Mouse (Mus musculus): ENCODE measurements around the gene Pde6b. TPM values are rescaled to one million over a fixed set of nuclear protein-coding genes. Genes with fewer than 3 reads are reported as not detected.

Pde6b gene
- total RNA-seq, 2 experiments from 2014 or later, result not detected

- TF ChIP-seq CTCF (IDR thresholded peaks at IDR 0.05), result no peak
- no peak for DNase-seq
- Histone ChIP-seq H3K4me3 (no peak overlapping the region), H3K27ac (no peak overlapping the region)
- intact Hi-C loops (cut with DNase I), result no loop called here
Observed at GRCm38 (mm10) chr5:108414711-108415110, 26.5 kb downstream of the Pde6b start.

- no peak overlapping the region for H3K4me3 ChIP-seq
- intact Hi-C loops (cut with DNase I), result no loop called here
- no peak overlapping the region for H3K27ac ChIP-seq
- TF ChIP-seq CTCF (IDR thresholded peaks at IDR 0.05), result no peak
- no peak for DNase-seq
Observed at GRCm38 (mm10) chr5:108422741-108423140, 34.5 kb downstream of the Pde6b start.

GRCm38 (mm10) chr5:108423427-108423826 is 35.2 kb downstream of the Pde6b start:
- Histone ChIP-seq H3K27ac (no peak overlapping the region), H3K4me3 (no peak overlapping the region)
- no peak for TF ChIP-seq CTCF (IDR thresholded peaks at IDR 0.05)
- no peak for DNase-seq
- intact Hi-C loops (cut with DNase I), result no loop called here

GRCm38 (mm10) chr5:108427186-108427585 is 39.0 kb downstream of the Pde6b start:
- intact Hi-C loops (cut with DNase I), result loop anchor here (2.0 to 5.0 kb wide), 5 partner anchors 55 to 300 kb away; no protein-coding TSS in a partner anchor
- H3K4me3 ChIP-seq, result no peak overlapping the region
- DNase-seq, result peak; percentile 55

GRCm38 (mm10) chr5:108431196-108431595 is 43.0 kb downstream of the Pde6b start:
- H3K27ac ChIP-seq, result no peak overlapping the region
- intact Hi-C loops (cut with DNase I), result loop anchor here (5.0 kb wide), 1 partner anchor 236 kb away; the partner anchor contains the start of gene Dgkq
- no peak for TF ChIP-seq CTCF (IDR thresholded peaks at IDR 0.05)
- no peak for DNase-seq
- no peak overlapping the region for H3K4me3 ChIP-seq

More at GRCm38 (mm10) chr5:108427186-108427585, 39.0 kb downstream of the Pde6b start:
- TF ChIP-seq CTCF (IDR thresholded peaks at IDR 0.05), result peak; percentile 89
- no peak overlapping the region for H3K27ac ChIP-seq

GRCm38 (mm10) chr5:108433804-108434587 is 45.8 kb downstream of the Pde6b start, which contains the start of gene Atp5k:
TSS of gene Atp5k (minus strand) at chr5:108434448.
- peak; percentile 94 for TF ChIP-seq CTCF (IDR thresholded peaks at IDR 0.05)
- intact Hi-C loops (cut with DNase I), result loop anchor here (2.0 to 5.0 kb wide), 2 partner anchors 27 to 233 kb away; partner anchors contain the start of genes Dgkq and Pcgf3
- peak; percentile 94 for DNase-seq
- H3K27ac ChIP-seq, result peak within 1 kb of the TSS; percentile 94
- peak within 1 kb of the TSS; percentile 88 for H3K4me3 ChIP-seq

- Histone ChIP-seq H3K27ac (peak overlapping the region; percentile 79), H3K4me3 (no peak overlapping the region)
- no peak for TF ChIP-seq CTCF (IDR thresholded peaks at IDR 0.05)
- intact Hi-C loops (cut with DNase I), result no loop called here
- DNase-seq, result peak; percentile 75
Observed at GRCm38 (mm10) chr5:108436101-108436500, 47.9 kb downstream of the Pde6b start.

GRCm38 (mm10) chr5:108446973-108447372 is 58.8 kb downstream of the Pde6b start:
- Histone ChIP-seq H3K4me3 (no peak overlapping the region), H3K27ac (no peak overlapping the region; the same call in 1 of the 2 replicates)
- no peak for DNase-seq
- no peak for TF ChIP-seq CTCF (IDR thresholded peaks at IDR 0.05)
- intact Hi-C loops (cut with DNase I), result no loop called here

GRCm38 (mm10) chr5:108447857-108448256 is 59.7 kb downstream of the Pde6b start:
- Histone ChIP-seq H3K27ac (no peak overlapping the region), H3K4me3 (peak overlapping the region; percentile 73; the same call in 1 of the 2 replicates)
- DNase-seq, result no peak
- intact Hi-C loops (cut with DNase I), result no loop called here
- TF ChIP-seq CTCF (IDR thresholded peaks at IDR 0.05), result no peak

- peak within 1 kb of the TSS; percentile 82 for H3K27ac ChIP-seq
- no peak for TF ChIP-seq CTCF (IDR thresholded peaks at IDR 0.05)
- peak; percentile 84 for DNase-seq
- intact Hi-C loops (cut with DNase I), result no loop called here
- peak within 1 kb of the TSS; percentile 73 for H3K4me3 ChIP-seq
Observed at GRCm38 (mm10) chr5:108448785-108449668, 60.8 kb downstream of the Pde6b start, which contains the start of gene Mfsd7a. TSS of gene Mfsd7a (minus strand) at chr5:108448891.

GRCm38 (mm10) chr5:108450837-108451540 is 62.8 kb downstream of the Pde6b start:
- no peak for DNase-seq
- intact Hi-C loops (cut with DNase I), result no loop called here
- no peak for TF ChIP-seq CTCF (IDR thresholded peaks at IDR 0.05)

GRCm38 (mm10) chr5:108451611-108452010 is 63.4 kb downstream of the Pde6b start:
- intact Hi-C loops (cut with DNase I), result no loop called here
- no peak for DNase-seq

More at GRCm38 (mm10) chr5:108450837-108451540, 62.8 kb downstream of the Pde6b start:
- H3K4me3 ChIP-seq, result no peak overlapping the region
- H3K27ac ChIP-seq, result no peak overlapping the region

More at GRCm38 (mm10) chr5:108451611-108452010, 63.4 kb downstream of the Pde6b start:
- Histone ChIP-seq H3K27ac (no peak overlapping the region), H3K4me3 (no peak overlapping the region)
- no peak for TF ChIP-seq CTCF (IDR thresholded peaks at IDR 0.05)
